Mouse (Mus musculus) lung, postnatal 25 days (tissue): ENCODE data around the gene Zfp839.

ENCODE experiments used
- DNase-seq: peaks from one replicate; pipeline ENCODE4 v3.0.0; 2022; ENCODE audit warnings: low spot score

Zfp839 gene

GRCm38 (mm10) chr12:110885251-110885650, 35.2 kb downstream of the Zfp839 start:
- no peak for DNase-seq

- no peak for DNase-seq
Measured at GRCm38 (mm10) chr12:110888106-110888505, 38.1 kb downstream of the Zfp839 start.

- no peak for DNase-seq
Measured at GRCm38 (mm10) chr12:110888606-110889005, 38.6 kb downstream of the Zfp839 start.

DNA sequence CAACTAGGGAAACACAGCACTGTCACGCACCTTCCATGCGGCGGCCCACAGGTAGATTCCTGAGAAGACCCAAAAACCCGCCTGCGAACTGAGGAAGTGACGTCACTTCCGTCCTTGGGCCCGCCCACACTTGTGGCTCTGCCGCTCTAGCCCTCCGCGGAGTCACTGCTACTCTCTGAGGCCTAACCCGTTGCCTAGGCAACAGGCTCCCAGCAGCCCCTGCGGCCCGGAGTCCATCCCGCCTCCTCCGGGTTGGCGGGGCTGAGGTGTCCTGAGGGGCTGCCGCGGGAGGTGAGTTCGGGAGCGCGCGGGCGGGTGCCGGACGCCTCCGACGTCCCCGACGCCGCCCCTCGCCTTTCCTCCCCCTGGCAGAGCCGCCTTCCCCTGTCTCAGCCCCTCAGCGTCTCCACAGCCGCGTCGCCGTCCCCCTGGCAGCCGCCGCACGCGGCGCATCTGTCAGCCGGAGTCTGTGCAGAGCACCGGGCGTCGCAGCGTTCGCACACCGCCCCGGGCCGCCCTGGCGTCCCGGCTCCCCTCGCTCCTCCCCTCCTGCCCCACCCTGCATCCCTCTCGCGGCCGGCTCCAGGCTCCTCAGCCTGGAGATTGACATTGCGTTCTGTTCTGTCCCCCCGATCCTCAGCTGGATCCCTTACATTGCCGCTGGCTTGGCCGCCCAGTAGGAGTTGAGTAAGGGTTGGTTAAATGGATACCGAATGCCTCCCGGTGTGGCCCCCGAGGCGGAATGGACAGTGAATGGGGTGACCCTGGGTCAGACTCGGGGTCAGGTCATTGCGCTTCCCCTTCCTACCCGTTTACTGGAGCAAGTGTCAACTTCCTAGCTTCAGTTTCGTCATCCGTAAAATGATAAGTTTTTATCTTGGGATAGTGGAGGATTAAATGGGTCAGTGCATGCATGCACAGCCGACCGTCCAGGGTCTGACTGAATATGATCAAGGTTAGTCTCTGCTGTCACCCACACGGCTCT, 39.3 kb downstream of the Zfp839 start, which contains the start of the genes Cinp and Tecpr2:
Gene Cinp, minus strand, starts transcription at position 110 of the 985 bp plus-strand sequence.
Gene Tecpr2, plus strand, starts transcription at position 229 of the 985 bp plus-strand sequence.
- DNase-seq: peak; percentile 98

DNA sequence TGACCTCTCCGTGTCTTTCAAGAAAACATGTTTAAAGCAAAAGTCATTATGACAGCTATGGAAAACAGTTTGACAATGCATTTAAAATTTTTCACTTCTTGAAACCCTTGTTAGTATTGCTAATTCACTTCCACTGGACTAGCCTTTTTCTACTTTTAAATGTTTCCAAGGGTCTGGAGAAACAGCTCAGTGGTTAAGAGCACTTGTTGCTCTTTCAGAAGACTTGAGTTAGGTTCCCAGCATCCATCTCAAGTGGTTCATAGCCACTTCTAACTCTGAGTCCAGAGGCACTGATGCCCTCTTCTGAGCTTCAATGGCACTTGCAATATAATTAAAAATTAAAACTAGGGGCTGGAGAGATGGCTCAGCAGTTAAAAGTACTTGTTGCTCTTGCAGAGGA, 41.8 kb downstream of the Zfp839 start:
- DNase-seq: peak; percentile 12

DNA sequence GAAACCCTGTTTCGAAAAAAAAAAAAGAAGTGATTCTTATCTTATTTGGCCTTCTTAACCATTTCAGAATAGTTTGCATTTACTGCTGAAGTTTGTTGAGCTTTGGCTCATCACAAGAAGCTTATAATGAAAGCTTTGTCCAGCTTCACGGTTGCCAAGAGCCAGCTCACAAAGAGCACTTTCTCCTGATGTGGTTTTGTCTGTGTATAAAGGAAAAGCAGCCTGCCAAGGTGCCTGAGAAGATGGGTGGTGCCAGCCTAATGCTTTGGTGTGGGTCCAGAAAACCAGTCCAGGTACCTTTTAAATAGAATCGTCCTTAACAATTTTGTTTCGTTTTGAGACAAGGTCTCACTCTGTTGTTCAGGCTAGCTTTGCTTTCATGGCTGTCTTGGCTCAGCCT, 52.1 kb downstream of the Zfp839 start:
- DNase-seq: no peak

DNA sequence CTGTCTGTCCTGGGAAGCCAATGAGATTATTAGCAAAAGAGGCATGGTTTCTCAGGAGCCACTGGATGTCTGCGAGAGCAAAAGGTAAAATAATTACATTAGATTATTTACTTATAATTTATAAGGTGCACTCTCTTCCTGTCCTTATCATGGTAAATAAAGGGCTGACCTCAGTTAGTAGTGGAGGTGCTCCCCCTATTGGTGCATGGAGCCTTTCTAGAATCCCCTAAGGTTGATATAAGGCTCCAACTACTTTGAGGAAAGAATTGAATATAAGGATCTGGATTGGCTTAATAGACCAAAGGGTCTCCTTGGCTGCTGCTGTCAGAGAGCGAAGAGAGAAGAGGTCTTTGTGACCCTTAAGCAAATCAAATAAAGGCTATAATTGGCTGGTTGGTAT, 53.5 kb downstream of the Zfp839 start:
- peak; percentile 34 for DNase-seq

DNA sequence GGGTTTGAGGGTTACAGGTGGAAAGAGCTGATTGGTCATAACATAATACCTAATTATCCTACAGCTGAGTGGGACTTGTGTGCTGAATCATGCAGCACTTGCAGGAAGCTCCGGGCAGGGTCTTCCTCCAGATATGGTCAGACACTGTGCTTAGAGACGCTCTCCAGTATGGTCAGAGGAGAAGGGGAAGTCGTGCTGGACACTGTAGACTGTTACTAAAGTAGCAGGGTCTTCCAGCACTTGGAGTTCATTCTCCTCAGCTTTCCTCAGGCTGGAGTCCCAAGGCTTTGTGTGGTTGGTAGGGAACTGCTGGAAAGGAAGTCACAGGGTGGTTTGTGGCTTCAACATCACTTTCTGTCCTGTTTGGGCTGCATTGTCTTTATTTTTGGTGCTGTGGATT, 57.8 kb downstream of the Zfp839 start:
- DNase-seq: no peak

- DNase-seq: no peak
Measured at GRCm38 (mm10) chr12:110909962-110910361, 59.9 kb downstream of the Zfp839 start.

DNA sequence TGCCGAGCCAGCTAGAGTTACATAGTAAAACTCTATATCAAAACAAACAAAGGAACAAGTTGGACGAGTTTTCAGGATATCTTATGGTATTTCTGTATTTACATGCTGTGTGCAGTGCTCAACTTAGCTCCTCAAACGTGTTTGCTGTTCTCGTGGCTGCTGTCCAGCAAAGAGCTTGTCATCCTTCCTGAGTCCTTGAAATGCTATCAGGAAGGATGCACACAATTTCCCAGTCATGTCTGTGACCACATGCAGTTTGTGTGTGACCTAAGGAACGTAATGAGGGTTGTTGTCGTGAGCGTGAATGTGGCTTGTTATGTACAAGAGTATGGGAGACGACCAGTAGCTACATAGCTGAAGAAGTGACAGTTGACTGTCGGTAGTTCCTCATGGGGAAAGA, 65.7 kb downstream of the Zfp839 start:
- DNase-seq: no peak
